Mouse (Mus musculus): ENCODE results near the gene Fblim1. TPM values are rescaled to one million over a fixed set of nuclear protein-coding genes. Genes with fewer than 3 reads are reported as not detected.

Fblim1 gene
- polyA plus RNA-seq, 1 experiment from 2014 or later = 58.1 TPM

DNA sequence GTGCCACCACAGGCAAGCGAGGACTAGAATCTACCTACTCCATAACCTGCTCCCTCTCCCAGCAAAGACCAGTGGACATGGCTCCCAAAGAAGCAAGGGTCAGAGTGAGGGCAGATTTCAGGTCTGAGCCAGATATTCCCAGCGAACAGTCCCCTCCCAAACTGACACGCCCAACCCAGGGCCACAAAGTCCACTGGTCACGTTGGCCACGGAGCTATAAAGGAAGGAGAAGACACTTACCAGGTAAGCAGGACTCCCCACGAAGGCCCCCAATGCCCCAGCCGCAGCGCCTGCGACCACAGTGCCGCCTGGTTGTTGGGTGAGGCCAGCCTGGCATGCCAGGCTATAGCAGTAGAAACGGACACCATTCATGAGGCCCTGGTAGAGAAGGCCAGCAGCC lies 17.1 kb upstream of the Fblim1 start:
- DNase-seq (ENCODE audit: low spot score) (no peak), ATAC-seq (replicated peaks; ENCODE audit: low FRiP score, low read depth) (peak; percentile 10; the same call in 1 of the 2 replicates)
- Histone ChIP-seq H3K4me2 (ENCODE audit: low read length) (no peak overlapping the region), H3K9ac (ENCODE audit: low read depth, low read length) (0 out of 2 replicates have a peak overlapping the region, but pooled peaks have one; percentile 13), H3K4me1 (replicated peaks; ENCODE audit: insufficient read depth, low read length) (0 out of 2 replicates have a peak, but pooled peaks cover 8% of the 10 kb centered on the region), H3K9me3 (replicated peaks; ENCODE audit: low read length) (no peaks in the 10 kb centered on the region), H3K4me3 (replicated peaks; ENCODE audit: low read depth, low read length) (no peak overlapping the region), H3K36me3 (ENCODE audit: insufficient read depth, low read length) (peaks cover 21% of the 10 kb centered on the region), H3K27me3 (ENCODE audit: insufficient read depth, low read length) (no peaks in the 10 kb centered on the region), H3K27ac (peak overlapping the region; percentile 76)
- TF ChIP-seq CTCF (IDR thresholded peaks at IDR 0.05; ENCODE audit: low read depth) = no peak
- WGBS = 82% methylated on average over 11 of the region's 11 CpGs

DNA sequence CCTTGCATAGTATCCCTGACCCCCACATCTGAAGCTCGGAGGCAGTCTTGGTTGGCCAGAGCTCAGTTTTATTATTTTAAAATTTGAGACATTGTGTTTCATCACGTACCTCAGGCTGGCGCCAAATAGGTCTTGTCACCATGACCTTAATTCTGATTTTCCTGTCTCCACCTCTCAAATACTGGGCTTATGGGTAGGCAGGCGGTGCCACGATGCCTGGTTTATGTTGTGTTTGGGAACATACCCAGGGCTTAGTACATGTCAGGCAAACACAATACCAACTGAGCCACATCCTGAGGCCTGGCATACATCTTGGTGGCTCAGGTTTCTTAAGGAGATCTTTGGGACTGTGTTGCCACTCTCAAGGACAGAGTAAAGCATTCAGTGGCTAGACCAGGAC lies 16.7 kb upstream of the Fblim1 start:
- no peaks in the 10 kb centered on the region for H3K27me3 ChIP-seq (ENCODE audit: insufficient read depth, low read length)
- WGBS = 63% methylated on average over 5 of the region's 5 CpGs
- H3K36me3 ChIP-seq (ENCODE audit: insufficient read depth, low read length) = peaks cover 16% of the 10 kb centered on the region
- DNase-seq (ENCODE audit: low spot score) (no peak), ATAC-seq (replicated peaks; ENCODE audit: low FRiP score, low read depth) (no peak)
- H3K4me1 ChIP-seq (replicated peaks; ENCODE audit: insufficient read depth, low read length) = peaks cover 13% of the 10 kb centered on the region; the same call in 1 of the 2 replicates
- TF ChIP-seq CTCF (IDR thresholded peaks at IDR 0.05; ENCODE audit: low read depth) = no peak
- H3K9ac ChIP-seq (ENCODE audit: low read depth, low read length) = no peak overlapping the region
- peak overlapping the region; percentile 76; the same call in 1 of the 2 replicates for H3K27ac ChIP-seq
- H3K9me3 ChIP-seq (replicated peaks; ENCODE audit: low read length) = no peaks in the 10 kb centered on the region
- no peak overlapping the region for H3K4me2 ChIP-seq (ENCODE audit: low read length)
- H3K4me3 ChIP-seq (replicated peaks; ENCODE audit: low read depth, low read length) = no peak overlapping the region

DNA sequence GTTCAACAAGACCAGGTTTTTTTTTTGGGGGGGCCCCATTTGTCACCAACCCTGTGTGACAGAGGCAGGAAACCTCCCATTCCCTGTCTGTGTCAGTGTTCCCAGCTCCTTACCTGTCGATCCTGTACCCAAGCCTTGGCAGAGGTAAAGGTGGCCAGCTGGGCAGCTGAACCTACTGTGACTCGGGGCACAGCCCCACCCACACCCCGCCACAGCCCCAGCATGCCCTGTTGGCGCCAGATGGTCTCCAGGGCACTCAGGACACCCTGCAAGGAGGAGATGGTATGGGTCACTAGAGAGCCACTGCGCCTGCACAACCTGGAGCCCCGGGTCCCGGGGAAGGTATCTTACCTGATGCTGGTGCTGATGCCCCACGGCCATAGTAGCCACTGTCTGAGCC lies 16.2 kb upstream of the Fblim1 start:
- no peak overlapping the region for H3K27ac ChIP-seq
- 84% methylated on average over 8 of the region's 8 CpGs for WGBS
- no peak overlapping the region for H3K9ac ChIP-seq (ENCODE audit: low read depth, low read length)
- no peaks in the 10 kb centered on the region for H3K9me3 ChIP-seq (replicated peaks; ENCODE audit: low read length)
- peaks cover 17% of the 10 kb centered on the region; the same call in 1 of the 2 replicates for H3K4me1 ChIP-seq (replicated peaks; ENCODE audit: insufficient read depth, low read length)
- ATAC-seq (replicated peaks; ENCODE audit: low FRiP score, low read depth) (no peak), DNase-seq (ENCODE audit: low spot score) (no peak)
- H3K4me2 ChIP-seq (ENCODE audit: low read length) = no peak overlapping the region
- H3K36me3 ChIP-seq (ENCODE audit: insufficient read depth, low read length) = peaks cover 13% of the 10 kb centered on the region; the same call in 1 of the 2 replicates
- TF ChIP-seq CTCF (IDR thresholded peaks at IDR 0.05; ENCODE audit: low read depth) = no peak
- H3K4me3 ChIP-seq (replicated peaks; ENCODE audit: low read depth, low read length) = no peak overlapping the region
- no peaks in the 10 kb centered on the region for H3K27me3 ChIP-seq (ENCODE audit: insufficient read depth, low read length)

DNA sequence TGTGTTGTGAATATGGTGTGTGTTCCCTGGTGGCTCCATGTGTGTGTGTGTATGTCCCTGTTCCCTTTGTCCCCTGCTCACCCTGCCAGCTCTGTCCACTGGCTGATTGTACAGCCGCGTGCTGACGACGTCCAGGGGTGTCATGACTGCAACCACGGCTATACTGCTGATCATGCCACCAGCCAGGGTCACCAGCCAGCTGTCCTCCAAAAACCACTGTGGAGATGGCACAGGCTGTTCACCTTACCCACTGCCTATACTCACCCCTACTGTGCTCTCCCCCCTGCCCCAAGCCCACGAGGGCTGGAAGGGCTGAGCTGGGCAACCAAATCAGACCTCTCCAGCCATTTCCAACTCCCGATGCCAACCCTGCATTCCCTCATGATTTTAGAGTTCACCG lies 15.4 kb upstream of the Fblim1 start:
- peaks cover 7% of the 10 kb centered on the region; the same call in 1 of the 2 replicates for H3K36me3 ChIP-seq (ENCODE audit: insufficient read depth, low read length)
- H3K4me2 ChIP-seq (ENCODE audit: low read length) = no peak overlapping the region
- DNase-seq (ENCODE audit: low spot score) (no peak), ATAC-seq (replicated peaks; ENCODE audit: low FRiP score, low read depth) (no peak)
- no peak overlapping the region for H3K4me3 ChIP-seq (replicated peaks; ENCODE audit: low read depth, low read length)
- H3K9me3 ChIP-seq (replicated peaks; ENCODE audit: low read length) = no peaks in the 10 kb centered on the region
- H3K27ac ChIP-seq = no peak overlapping the region
- no peaks in the 10 kb centered on the region for H3K27me3 ChIP-seq (ENCODE audit: insufficient read depth, low read length)
- no peak overlapping the region for H3K9ac ChIP-seq (ENCODE audit: low read depth, low read length)
- no peak for TF ChIP-seq CTCF (IDR thresholded peaks at IDR 0.05; ENCODE audit: low read depth)
- H3K4me1 ChIP-seq (replicated peaks; ENCODE audit: insufficient read depth, low read length) = peaks cover 17% of the 10 kb centered on the region; the same call in 1 of the 2 replicates
- 89% methylated on average over 8 of the region's 8 CpGs for WGBS

DNA sequence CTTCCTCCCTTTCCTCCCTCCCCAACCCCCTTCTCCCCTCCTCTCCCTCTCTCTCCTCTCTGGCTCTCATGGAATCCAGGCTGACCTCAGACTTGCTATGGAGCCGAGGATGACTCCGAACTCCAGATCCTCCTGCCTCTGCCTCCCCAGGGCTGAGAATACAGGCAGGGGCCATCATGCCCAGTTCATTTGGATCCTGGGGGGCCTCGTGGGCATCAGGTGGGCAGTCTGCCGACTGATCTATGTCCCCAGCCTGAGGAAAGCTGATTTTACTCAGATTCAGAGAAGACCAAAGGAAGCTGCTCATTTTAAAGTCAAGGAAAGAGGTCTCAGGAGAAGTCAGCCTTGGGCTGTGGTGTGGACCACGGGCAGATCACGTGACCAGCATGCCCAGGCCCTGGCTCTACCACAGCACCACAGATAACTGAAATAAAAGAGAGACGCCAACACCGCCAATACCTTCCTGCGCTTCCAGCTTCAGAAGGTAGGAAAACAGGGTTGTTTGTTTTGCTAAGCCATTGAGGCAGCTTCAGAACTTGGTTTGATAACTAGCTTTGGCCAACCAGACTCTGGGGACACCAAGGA lies 13.5 kb upstream of the Fblim1 start:
- Histone ChIP-seq H3K4me1 (replicated peaks; ENCODE audit: insufficient read depth, low read length) (peaks cover 17% of the 10 kb centered on the region; the same call in 1 of the 2 replicates), H3K36me3 (ENCODE audit: insufficient read depth, low read length) (no peaks in the 10 kb centered on the region), H3K4me3 (replicated peaks; ENCODE audit: low read depth, low read length) (no peak overlapping the region), H3K9ac (ENCODE audit: low read depth, low read length) (no peak overlapping the region), H3K4me2 (ENCODE audit: low read length) (peak overlapping the region; percentile 6; the same call in 1 of the 2 replicates), H3K9me3 (replicated peaks; ENCODE audit: low read length) (no peaks in the 10 kb centered on the region), H3K27ac (no peak overlapping the region), H3K27me3 (ENCODE audit: insufficient read depth, low read length) (no peaks in the 10 kb centered on the region)
- 86% methylated on average over 9 of the region's 9 CpGs for WGBS
- TF ChIP-seq CTCF (IDR thresholded peaks at IDR 0.05; ENCODE audit: low read depth) = no peak
- DNase-seq (ENCODE audit: low spot score) = no peak
- ATAC-seq (replicated peaks; ENCODE audit: low FRiP score, low read depth) = no peak

DNA sequence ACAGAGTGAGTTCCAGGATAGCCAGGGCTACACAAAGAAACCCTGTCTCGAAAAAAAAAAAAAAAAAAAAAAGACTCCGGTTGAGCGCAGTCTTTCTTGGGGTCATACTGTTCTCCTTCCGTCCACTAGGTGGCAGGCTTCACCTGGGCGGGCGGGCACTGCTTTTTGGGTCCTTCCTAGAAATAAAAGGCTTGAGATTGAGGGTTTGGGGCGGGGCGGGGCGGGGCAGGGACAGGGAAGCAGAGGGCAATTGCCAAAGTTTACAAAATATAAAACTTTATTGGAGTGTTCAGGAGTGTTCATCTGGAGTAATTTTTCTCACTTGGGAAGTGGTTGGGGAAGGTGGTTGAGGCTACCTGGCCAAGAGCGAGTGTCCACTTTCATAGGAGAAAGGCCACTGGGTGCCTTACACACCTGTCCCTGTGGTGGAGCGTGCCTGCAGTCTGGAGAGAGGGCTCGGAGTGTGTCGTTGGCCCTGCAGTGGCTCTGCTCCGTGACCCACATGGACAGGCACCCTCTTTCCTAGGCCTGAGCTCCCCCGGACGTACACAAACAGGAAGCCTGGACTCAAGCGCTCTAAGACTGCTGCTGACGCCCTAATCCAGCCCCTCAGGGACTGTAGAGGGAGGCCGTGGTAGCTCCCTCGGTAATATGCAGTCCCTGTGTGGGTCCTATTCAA lies 12.8 kb upstream of the Fblim1 start, which contains the start of gene Tmem82:
TSS of gene Tmem82 (minus strand) at position 69 of the 679 bp plus-strand sequence.
- WGBS = 19% methylated on average over 20 of the region's 20 CpGs
- ATAC-seq (replicated peaks; ENCODE audit: low FRiP score, low read depth) = no peak
- H3K9ac ChIP-seq (ENCODE audit: low read depth, low read length) = peak within 1 kb of the TSS; percentile 40

More for the DNA sequence above, 12.8 kb upstream of the Fblim1 start, which contains the start of gene Tmem82:
- H3K27me3 ChIP-seq (ENCODE audit: insufficient read depth, low read length) = no peaks in the 10 kb centered on the region
- no peaks in the 10 kb centered on the region for H3K9me3 ChIP-seq (replicated peaks; ENCODE audit: low read length)
- H3K4me1 ChIP-seq (replicated peaks; ENCODE audit: insufficient read depth, low read length) = peaks cover 17% of the 10 kb centered on the region; the same call in 1 of the 2 replicates
- peak; percentile 73 for TF ChIP-seq CTCF (IDR thresholded peaks at IDR 0.05; ENCODE audit: low read depth)
- peak; percentile 79 for DNase-seq (ENCODE audit: low spot score)
- peak within 1 kb of the TSS; percentile 18 for H3K4me3 ChIP-seq (replicated peaks; ENCODE audit: low read depth, low read length)
- peak within 1 kb of the TSS; percentile 73; the same call in 1 of the 2 replicates for H3K27ac ChIP-seq
- H3K4me2 ChIP-seq (ENCODE audit: low read length) = peak within 1 kb of the TSS; percentile 58
- no peaks in the 10 kb centered on the region for H3K36me3 ChIP-seq (ENCODE audit: insufficient read depth, low read length)

All from kidney, postnatal 0 days (tissue).